Mouse (Mus musculus): ENCODE data around the gene Shroom1.

GRCm38 (mm10) chr11:53453031-53453430, 4.0 kb upstream of the Shroom1 start:
- TF ChIP-seq POLR2A (IDR thresholded peaks at IDR 0.05; ENCODE audit: low read depth, low read length) (no peak), CTCF (IDR thresholded peaks at IDR 0.05; ENCODE audit: extremely low read depth, insufficient read depth, insufficient read length, insufficient replicate concordance) (no peak)

Data from spleen, adult 2 months (tissue).